8 mouse cellular contexts compared by ENCODE assay signal in the genomic region with DNA sequence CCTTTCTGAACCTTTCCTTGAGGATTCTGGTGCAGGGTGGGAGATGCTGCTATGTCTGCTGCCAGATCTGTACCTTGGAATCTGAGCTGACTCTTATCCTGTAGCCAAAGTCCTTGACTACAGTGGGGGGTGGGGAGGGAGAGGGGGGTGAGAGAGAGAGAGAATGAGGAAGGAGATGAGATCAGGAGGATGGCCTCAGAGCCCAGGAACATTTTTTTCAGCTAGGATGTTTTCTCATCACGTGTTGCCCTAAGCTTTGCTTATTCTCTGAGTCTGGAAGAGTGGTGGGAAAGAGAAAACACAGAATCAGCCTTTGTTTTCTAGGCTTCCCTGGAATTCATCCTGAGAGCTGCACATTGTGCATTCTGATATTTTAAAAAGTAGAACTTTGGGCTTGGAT. TPM values are rescaled to one million over a fixed set of nuclear protein-coding genes. Genes with fewer than 3 reads are reported as not detected.
A peak's percentile ranks its signal among the peaks of the same experiment; 100 is the strongest.
DNase-seq lines count a peak whose midpoint lies in the region; ATAC-seq and TF ChIP-seq lines count a peak whose summit lies in the region.

No protein-coding gene starts in this region.

- no peaks in the 10 kb centered on the region for H3K27me3 ChIP-seq in cerebellum, adult 2 months (ENCODE audit: control insufficient read depth, insufficient read depth, low read length)
- no peaks in the 10 kb centered on the region for H3K27me3 ChIP-seq in hindbrain, embryonic 11.5 days (ENCODE audit: control insufficient read depth, insufficient read depth, low read length)
- H3K27me3 ChIP-seq in liver, embryonic 12.5 days (replicated peaks) = no peaks in the 10 kb centered on the region

- no peak overlapping the region; the same call in 1 of the 2 replicates for H3K27ac ChIP-seq in cerebellum, adult 2 months (ENCODE audit: insufficient read depth, low read length)
- no peak overlapping the region for H3K27ac ChIP-seq in hindbrain, embryonic 11.5 days (ENCODE audit: low read depth, low read length)
- H3K27ac ChIP-seq in liver, embryonic 12.5 days = peak overlapping the region; percentile 55

- WGBS in cerebellum, adult 2 months = 0% methylated on average over 1 of the region's 1 CpGs
- WGBS in hindbrain, embryonic 11.5 days = 17% methylated on average over 1 of the region's 1 CpGs
- WGBS in liver, embryonic 12.5 days (ENCODE audit: insufficient replicate concordance) = 15% methylated on average over 1 of the region's 1 CpGs

- no peak for TF ChIP-seq CTCF in cerebellum, adult 2 months (IDR thresholded peaks at IDR 0.05; ENCODE audit: borderline replicate concordance, insufficient read depth, low read depth, low read length)

- no peak for ATAC-seq in hindbrain, embryonic 11.5 days (ENCODE audit: low FRiP score)
- ATAC-seq in liver, embryonic 12.5 days = no peak

- peak overlapping the region; percentile 69 for H3K4me3 ChIP-seq in cerebellum, adult 2 months (replicated peaks; ENCODE audit: insufficient read depth, low read depth, low read length)
- no peak overlapping the region; the same call in 1 of the 2 replicates for H3K4me3 ChIP-seq in hindbrain, embryonic 11.5 days (ENCODE audit: low read depth, low read length)
- peak overlapping the region; percentile 91; the same call in 1 of the 2 replicates for H3K4me3 ChIP-seq in liver, embryonic 12.5 days

- H3K9me3 ChIP-seq in hindbrain, embryonic 11.5 days (ENCODE audit: control insufficient read depth, low read length) = no peaks in the 10 kb centered on the region
- H3K9me3 ChIP-seq in liver, embryonic 12.5 days (replicated peaks) = no peaks in the 10 kb centered on the region

- no peak for DNase-seq in cerebellum, adult 2 months
- DNase-seq in cerebellum, adult 11 months = no peak
- DNase-seq in 416B (ENCODE audit: low read depth) = peak; percentile 51
- DNase-seq in hindbrain, embryonic 11.5 days (ENCODE audit: low spot score) = no peak
- DNase-seq in T-cell, adult 2 months (ENCODE audit: low spot score) = no peak
- DNase-seq in adrenal gland, postnatal 4 days (ENCODE audit: low spot score in 2 of 2) = no peak
- no peak for DNase-seq in urinary bladder, adult 2 months (ENCODE audit: low spot score)

- H3K4me1 ChIP-seq in cerebellum, adult 2 months (ENCODE audit: control insufficient read depth, insufficient read depth, low read length) = peaks cover 18% of the 10 kb centered on the region
- 0 out of 2 replicates have a peak, but pooled peaks cover 3% of the 10 kb centered on the region for H3K4me1 ChIP-seq in hindbrain, embryonic 11.5 days (replicated peaks; ENCODE audit: control insufficient read depth, insufficient read depth, low read length)
- H3K4me1 ChIP-seq in liver, embryonic 12.5 days = peaks cover 56% of the 10 kb centered on the region

- H3K9ac ChIP-seq in hindbrain, embryonic 11.5 days (ENCODE audit: low read depth, low read length) = no peak overlapping the region
- H3K9ac ChIP-seq in liver, embryonic 12.5 days = peak overlapping the region; percentile 24; the same call in 1 of the 2 replicates

- H3K36me3 ChIP-seq in hindbrain, embryonic 11.5 days (ENCODE audit: control insufficient read depth, insufficient read depth, low read length) = no peaks in the 10 kb centered on the region
- peaks cover 14% of the 10 kb centered on the region for H3K36me3 ChIP-seq in liver, embryonic 12.5 days

- H3K4me2 ChIP-seq in hindbrain, embryonic 11.5 days (replicated peaks; ENCODE audit: low read depth, low read length) = peak overlapping the region; percentile 18
- H3K4me2 ChIP-seq in liver, embryonic 12.5 days = peak overlapping the region; percentile 89

- TF ChIP-seq POLR2A in cerebellum, adult 2 months (IDR thresholded peaks at IDR 0.05; ENCODE audit: borderline replicate concordance, insufficient read depth, low read length) = no peak

RNA-seq across cellular contexts. Expression of gene Aak1, which starts 2.2 kb away (rescaled TPM):
- polyA plus RNA-seq in cerebellum, adult 2 months (2012; rRNA removed) = 152 and 165 TPM in 2 replicates
- polyA plus RNA-seq in hindbrain, embryonic 11.5 days (2014; fragmentation: Nextera tagmentation; extraction: Ambion mirVana) = 22.0 and 33.0 TPM in 2 replicates
- 5.8 and 9.2 TPM in 2 replicates for polyA plus RNA-seq in liver, embryonic 12.5 days (2016; fragmentation: Nextera tagmentation; extraction: Ambion mirVana)
- total RNA-seq in adrenal gland, postnatal 4 days (2021) = 10 to 100 TPM; 85.6 to 87.7 TPM
- polyA plus RNA-seq in urinary bladder, adult 2 months (2012; rRNA removed) = 21.2 and 21.9 TPM in 2 replicates

RNA-seq across cellular contexts. Expression of gene Anxa4, which starts 58.2 kb away (rescaled TPM):
- polyA plus RNA-seq in cerebellum, adult 2 months (2012; rRNA removed) = 7.3 and 8.1 TPM in 2 replicates
- 8.2 and 11.7 TPM in 2 replicates for polyA plus RNA-seq in hindbrain, embryonic 11.5 days (2014; fragmentation: Nextera tagmentation; extraction: Ambion mirVana)
- polyA plus RNA-seq in liver, embryonic 12.5 days (2016; fragmentation: Nextera tagmentation; extraction: Ambion mirVana) = 27.0 and 27.9 TPM in 2 replicates
- total RNA-seq in adrenal gland, postnatal 4 days (2021) = 10 to 100 TPM; 48.3 to 62.2 TPM
- 134 and 144 TPM in 2 replicates for polyA plus RNA-seq in urinary bladder, adult 2 months (2012; rRNA removed)
